Mouse (Mus musculus) gastrocnemius, postnatal 4 days (tissue): ENCODE measurements around the gene Olfr91. TPM values are rescaled to one million over a fixed set of nuclear protein-coding genes. Genes with fewer than 3 reads are reported as not detected.

Source experiments
- DNase-seq, 2 experiments: peaks; one replicate each; pipeline ENCODE4 v3.0.0; 2021 to 2022; ENCODE audit warnings: low spot score in 2 of 2, mixed read lengths in 2 of 2
- total RNA-seq, 2 experiments: library from RNA; stranded (reverse); gene quantifications; 2 replicates each; pipeline ENCODE4 v1.2.3; 2021

The Olfr91 gene
- total RNA-seq, 2 experiments from 2014 or later = not detected

DNA sequence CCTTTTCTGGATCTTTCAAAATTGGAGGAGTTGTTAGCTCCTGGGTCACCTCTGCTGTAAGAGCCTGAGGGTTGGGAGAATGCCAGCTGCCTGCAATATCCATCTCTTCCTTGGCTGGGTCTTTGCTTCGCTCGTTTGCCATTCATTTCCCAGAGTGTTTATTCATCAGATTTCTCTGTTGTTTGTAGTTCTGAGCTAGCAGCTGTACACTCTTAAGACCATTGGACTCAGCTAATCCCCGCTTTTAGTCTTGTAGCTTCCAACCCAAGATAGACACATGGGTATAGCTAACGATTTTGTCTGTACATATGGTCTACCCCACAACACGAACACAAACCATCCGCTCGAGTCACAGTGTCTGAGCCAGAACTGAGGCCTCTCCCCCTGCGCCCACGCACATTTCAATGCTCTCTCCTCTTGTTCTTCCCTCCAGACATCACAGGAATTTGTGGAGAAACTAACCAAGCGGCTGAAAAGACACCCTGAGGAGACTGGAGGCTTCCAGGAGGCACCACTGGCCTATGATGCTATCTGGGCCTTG is 35.9 kb downstream of the Olfr91 start:
- DNase-seq = no peak

DNA sequence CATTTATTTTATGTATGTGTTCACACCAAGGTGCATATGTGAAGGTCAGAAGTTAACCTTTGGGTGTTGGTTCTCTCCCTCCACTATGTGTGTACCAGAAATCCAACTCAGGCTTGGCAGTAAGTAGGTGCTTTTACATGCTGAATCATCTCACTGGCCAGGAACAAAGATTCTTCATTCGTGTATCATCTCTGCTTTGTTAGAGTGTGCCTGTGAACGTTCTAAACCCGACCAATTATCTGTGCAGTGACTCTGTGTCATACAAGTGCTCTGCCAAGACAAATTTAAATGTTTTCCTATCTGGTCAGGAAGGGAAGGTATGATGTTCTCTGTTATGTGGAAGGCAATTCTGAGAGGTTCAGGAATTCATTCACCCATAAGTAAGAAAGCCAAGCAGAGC is 36.6 kb downstream of the Olfr91 start:
- DNase-seq = no peak

DNA sequence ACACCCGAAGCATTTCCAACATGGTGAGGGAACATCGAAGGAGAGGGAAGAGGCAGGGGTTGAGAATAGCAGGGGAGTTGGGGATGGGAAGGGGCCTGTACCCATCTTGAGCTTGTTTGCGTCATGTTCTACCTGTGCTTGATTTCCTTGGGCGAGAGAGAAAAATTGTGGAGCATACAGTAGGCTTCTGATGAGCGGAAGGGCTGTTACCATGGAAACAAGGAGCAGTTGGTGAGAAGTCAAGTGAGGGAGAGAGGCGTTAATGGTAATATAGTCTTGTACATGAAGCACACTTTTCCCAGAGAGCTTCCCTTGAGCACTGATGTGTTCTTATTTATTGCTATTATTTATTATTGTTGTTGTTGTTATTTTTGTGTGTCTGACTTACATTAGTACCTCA is 41.1 kb downstream of the Olfr91 start:
- no peak for DNase-seq

DNA sequence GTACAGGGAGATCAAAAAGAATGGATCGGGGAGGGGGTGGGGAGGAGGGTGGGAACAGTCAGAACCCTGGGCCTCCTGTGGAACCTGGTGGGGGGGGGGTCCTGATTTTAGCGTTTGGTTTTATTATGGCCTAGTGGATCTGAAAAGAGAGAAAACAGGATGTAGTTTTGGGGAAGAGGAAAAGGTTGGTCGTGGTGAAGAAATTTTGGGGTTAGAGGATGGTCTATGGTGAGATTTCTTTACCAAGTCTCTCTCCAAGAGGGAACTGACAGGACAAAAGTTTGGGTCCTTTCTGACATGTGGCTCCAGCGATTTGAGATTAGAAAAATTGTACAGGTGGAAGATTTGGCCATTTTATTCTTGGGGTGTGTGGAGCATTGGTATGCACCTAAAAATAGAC is 46.3 kb downstream of the Olfr91 start:
- DNase-seq = no peak

DNA sequence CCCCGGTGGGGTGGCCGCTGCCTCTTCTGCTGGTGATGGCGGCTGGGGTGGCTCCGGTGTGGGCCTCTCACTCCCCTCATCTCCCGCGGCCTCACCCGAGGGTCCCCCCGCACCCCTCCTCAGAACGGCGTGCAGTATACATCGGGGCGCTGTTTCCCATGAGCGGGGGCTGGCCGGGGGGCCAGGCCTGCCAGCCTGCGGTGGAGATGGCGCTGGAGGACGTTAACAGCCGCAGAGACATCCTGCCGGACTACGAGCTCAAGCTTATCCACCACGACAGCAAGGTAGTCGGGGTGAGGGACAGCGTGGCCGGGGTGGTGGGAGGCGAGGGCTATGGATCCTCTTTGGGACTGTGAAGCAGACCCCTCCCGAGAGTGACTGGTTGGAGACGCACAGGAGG is 47.2 kb downstream of the Olfr91 start:
- no peak for DNase-seq

DNA sequence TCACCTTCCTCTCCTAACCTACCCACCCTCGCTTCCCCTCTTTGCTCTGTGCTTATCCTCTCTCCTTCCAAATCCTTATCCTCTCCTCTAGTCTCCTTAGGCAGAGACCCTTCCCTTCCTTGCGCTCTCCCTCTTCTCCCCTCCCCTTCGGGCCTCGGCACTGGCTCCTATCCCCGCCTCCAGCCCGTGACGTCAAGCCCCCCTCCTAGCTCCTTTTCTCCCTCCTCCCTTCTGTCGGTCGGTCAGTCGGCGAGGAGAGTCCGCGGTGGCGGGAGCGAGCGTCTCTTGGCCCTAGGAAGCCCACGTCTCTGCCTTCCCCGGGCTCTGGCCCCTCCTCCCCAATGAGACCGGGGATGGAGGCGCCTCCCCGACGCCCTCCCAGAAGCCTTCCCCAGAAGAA is 47.7 kb downstream of the Olfr91 start:
- DNase-seq = peak; percentile 47 to 70

DNA sequence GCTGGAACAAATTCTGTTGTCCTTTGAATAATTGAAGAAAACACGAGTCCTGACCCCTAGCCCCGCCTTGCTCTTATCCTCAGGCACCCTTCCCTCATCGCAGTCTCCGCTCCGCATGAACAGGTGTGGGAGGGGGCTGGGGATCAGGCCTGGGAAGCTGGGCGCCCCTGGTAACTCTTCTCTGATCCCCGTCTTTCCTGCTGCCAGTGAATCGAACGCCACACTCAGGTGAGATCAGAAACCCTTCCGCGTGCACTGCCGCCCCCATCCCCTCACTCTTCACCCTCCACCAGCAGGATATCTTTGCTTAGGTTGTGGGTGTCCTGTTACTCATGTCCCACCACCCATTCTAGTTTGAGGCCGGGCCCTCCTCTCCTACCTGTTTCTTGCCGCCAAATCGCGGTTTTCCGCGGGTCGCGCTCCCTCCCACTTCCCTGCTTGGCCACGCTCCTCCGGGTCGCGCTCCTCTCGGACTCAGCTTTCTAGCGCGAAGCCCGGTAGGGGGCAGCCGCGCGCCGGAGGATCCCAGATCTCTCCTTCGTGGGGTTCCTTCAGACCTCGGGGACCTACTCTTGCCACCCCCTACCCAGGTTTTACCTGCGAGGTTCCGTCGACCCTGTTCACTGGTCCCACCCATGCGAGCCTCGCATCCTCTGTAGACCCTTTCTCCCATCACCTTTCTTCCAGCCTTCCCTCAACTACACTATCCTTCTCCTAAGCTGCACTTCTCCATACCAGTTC is 48.3 kb downstream of the Olfr91 start:
- DNase-seq = peak; percentile 59 to 76

DNA sequence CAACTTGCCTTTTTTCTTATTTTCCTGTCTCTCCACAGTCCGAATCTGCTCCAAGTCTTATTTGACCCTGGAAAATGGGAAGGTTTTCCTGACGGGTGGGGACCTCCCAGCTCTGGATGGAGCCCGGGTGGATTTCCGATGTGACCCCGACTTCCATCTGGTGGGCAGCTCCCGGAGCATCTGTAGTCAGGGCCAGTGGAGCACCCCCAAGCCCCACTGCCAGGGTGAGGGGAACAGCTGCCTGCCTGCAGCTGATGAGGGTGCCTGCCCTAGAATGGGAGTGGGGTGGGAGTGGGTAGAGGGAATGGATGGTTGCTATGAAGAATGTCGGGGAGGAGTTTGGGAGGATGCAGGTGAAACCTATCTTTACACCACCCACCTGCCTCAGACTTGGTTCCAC is 49.7 kb downstream of the Olfr91 start:
- no peak for DNase-seq

DNA sequence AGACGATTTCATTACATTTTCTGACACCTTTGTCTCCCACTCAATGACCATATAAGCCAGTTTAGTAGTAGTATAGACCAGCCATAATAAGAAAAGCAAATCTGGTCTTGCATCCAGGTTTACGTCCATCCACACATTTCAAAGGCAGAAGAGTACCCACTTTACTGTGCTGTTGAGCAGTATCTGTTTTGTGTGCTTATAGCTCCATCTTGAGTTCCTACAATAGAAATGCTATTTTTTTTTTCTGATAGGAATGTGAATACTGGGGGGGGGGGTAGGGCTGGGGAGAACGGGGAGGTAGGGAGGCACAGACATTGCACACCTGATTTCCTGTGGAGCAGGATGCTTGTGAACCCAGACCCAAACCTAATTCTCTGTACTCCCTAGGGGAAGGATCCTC is 50.1 kb downstream of the Olfr91 start:
- no peak for DNase-seq

DNA sequence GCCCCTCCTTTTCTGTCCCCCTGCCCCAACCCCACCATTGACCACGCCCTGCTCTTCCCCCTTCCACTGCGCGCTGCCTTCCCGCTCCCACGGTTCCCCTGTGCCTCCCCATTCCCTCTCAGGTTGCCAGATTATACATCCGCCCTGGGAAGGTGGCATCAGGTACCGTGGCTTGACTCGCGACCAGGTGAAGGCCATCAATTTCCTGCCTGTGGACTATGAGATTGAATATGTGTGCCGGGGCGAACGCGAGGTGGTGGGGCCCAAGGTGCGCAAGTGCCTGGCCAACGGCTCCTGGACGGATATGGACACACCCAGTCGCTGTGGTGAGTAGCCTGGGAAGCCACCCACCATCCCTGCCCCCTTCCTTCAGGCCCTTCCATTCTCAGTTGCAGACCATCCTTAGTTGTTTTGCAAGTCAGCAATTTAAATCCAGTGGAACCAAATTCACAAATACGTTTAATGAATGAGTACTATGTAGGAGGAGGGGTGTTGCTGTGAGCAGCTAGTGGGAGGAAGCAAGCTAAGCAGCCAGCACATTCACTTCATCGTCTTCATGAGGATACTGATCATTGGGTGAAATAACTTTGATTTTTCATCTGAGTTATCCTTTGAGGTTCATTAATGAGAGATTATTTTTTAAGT is 50.6 kb downstream of the Olfr91 start:
- no peak for DNase-seq

DNA sequence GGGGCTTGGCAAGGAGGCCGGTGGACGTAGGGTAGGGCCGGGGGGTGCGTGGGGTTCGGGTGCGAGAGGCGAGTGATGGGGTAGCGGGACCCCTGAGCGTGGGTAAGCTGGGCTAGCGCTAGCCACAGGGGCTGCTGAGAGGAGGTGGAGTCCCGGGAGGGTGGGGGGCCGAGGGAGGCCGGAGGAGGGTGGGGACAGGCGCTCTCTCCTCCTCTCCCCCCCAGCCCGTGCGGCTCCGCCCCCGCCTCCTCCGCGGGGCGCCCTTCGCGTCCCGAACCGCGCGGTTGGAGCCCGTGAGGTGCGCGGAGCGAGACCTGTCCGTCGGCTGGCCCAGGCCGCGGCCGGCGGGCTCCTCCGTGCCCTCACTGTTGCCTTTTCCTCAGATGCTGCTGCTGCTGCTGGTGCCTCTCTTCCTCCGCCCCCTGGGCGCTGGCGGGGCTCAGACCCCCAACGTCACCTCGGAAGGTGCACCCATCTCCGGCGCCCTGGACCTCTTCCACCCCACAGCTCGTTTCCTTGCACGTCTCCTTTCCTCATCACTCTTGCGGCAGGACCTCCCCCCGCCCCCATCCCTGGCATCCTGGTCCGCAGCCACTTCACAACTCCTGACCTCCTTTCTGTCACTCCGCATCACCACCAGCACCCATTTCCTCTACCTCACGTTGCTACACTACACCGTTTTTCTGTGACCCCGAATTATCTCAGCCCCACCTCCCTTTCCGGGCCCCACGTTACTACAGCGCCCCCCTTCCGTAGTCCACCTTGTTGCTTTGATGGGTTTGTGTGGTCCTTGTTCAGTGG is 51.6 kb downstream of the Olfr91 start:
- DNase-seq = peak; percentile 45 to 65

DNA sequence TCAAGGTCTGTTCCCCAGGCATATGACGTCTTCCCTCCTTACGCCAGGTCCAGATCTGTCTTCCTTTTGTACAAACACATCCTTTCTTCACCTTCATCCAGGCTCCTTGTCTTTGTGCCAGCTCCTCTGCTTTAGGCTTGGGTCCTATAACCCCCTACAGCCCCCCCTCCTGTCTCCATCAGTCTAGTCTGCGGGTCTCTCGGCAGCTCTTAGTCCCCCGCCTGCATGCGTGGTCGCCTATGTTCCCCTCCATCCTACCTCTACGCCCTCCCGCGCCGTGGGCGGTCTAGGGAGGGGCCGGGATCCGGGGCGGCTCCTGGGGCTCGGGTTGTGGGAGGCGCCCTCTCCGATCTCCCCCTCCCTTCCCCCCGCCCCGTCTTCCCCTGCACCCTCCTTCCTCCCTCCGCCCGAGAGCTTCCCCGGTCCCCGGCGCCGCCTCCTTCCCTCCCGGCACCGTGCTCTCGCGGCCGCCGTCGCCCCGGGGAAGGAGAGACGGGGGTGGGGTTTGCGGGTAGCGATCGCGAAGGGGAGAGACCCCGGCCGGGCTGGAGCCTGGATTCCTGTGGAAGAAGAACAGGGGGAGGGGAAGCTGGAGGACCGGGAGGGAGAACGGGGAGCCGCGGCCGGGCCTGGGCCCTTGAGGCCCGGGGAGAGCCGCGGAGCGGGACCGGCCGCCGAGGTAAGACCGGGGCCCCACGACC is 52.3 kb downstream of the Olfr91 start, which contains the start of gene Gabbr1:
Gene Gabbr1, plus strand, starts transcription at position 356 of the 701 bp plus-strand sequence.
- peak; percentile 68 to 81 for DNase-seq

DNA sequence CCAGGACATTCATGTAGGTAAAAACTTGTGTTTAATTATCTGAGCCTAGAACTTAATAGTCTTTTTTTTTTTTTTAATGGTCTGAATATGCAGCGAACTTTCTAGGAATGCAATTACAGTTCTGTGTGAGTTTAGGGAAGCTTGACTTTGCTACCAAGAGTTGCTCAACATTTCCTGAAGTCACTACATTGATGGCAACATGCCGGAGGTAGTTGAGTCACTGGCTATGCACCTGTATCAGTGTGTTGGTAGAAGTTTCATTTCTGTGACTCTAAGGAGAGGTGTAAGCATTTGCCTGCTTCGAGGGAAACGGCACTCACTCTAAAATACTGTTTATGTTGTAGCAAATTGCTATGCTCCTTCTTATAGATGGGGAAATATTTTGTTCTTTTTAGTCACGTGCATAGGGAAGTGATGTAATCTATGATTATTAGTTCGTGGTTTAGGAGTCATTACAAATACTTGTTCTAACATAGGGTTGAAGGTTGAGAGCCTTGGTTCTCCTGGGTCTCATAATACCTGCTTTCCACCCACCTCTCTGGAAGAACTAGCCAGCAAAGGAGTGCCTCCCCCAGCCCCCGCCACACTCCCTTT is 53.3 kb downstream of the Olfr91 start:
- DNase-seq = no peak

Other genes starting within 250 kb of the Olfr91 start
- not detected for gene Trim15, start 231.1 kb downstream of the Olfr91 start, total RNA-seq
- under 1 TPM; 0.20 to 0.80 TPM for gene Trim10, start 228.7 kb downstream of the Olfr91 start, total RNA-seq
- not detected for gene Trim40, start 208.2 kb downstream of the Olfr91 start, total RNA-seq
- not detected for gene Trim31, start 200.2 kb downstream of the Olfr91 start, total RNA-seq
- gene Rnf39, start 155.4 kb downstream of the Olfr91 start, total RNA-seq = under 1 TPM in 1 of 2 experiments, not detected in 1; 0.29 TPM
- 10 to 100 TPM; 66.6 to 72.8 TPM for gene Ppp1r11, start 146.5 kb downstream of the Olfr91 start, total RNA-seq
- 10 to 100 TPM; 29.2 to 32.9 TPM for gene Znrd1, start 139.7 kb downstream of the Olfr91 start, total RNA-seq
- 1 to 10 TPM; 7.1 to 9.2 TPM for gene Znrd1as, start 139.7 kb downstream of the Olfr91 start, total RNA-seq
- not detected for gene 2410137M14Rik, start 117.0 kb downstream of the Olfr91 start, total RNA-seq
- gene H2-M5, start 108.7 kb downstream of the Olfr91 start, total RNA-seq = under 1 TPM; 0.23 to 0.25 TPM
- gene Zfp57, start 97.1 kb downstream of the Olfr91 start, total RNA-seq = 10 to 100 TPM in 1 of 2 experiments, 1 to 10 TPM in 1; 8.7 to 10.1 TPM
- gene Mog, start 74.9 kb downstream of the Olfr91 start, total RNA-seq = not detected
- 10 to 100 TPM; 24.2 to 25.4 TPM for gene Gabbr1, start 52.3 kb downstream of the Olfr91 start, total RNA-seq
- gene Olfr90, start 9.8 kb downstream of the Olfr91 start, total RNA-seq = not detected
- gene Olfr92, start 21.8 kb upstream of the Olfr91 start, total RNA-seq = not detected
- not detected for gene Olfr93, start 63.2 kb upstream of the Olfr91 start, total RNA-seq
- gene Ubd, start 95.6 kb upstream of the Olfr91 start, total RNA-seq = not detected
- not detected for gene Olfr94, start 102.7 kb upstream of the Olfr91 start, total RNA-seq
- not detected for gene Olfr95, start 114.8 kb upstream of the Olfr91 start, total RNA-seq
- not detected for gene Olfr96, start 121.9 kb upstream of the Olfr91 start, total RNA-seq
- gene Olfr97, start 139.1 kb upstream of the Olfr91 start, total RNA-seq = not detected
- gene Olfr98, start 165.5 kb upstream of the Olfr91 start, total RNA-seq = not detected
- 1 to 10 TPM; 1.6 to 2.1 TPM for gene H2-M3, start 171.9 kb upstream of the Olfr91 start, total RNA-seq
- not detected for gene Olfr99, start 185.2 kb upstream of the Olfr91 start, total RNA-seq
- not detected for gene Olfr101, start 206.0 kb upstream of the Olfr91 start, total RNA-seq
- not detected for gene Olfr102, start 218.8 kb upstream of the Olfr91 start, total RNA-seq
- gene Olfr103, start 241.4 kb upstream of the Olfr91 start, total RNA-seq = not detected